Mouse (Mus musculus): Measurements from ENCODE around the gene Grb7.

DNA sequence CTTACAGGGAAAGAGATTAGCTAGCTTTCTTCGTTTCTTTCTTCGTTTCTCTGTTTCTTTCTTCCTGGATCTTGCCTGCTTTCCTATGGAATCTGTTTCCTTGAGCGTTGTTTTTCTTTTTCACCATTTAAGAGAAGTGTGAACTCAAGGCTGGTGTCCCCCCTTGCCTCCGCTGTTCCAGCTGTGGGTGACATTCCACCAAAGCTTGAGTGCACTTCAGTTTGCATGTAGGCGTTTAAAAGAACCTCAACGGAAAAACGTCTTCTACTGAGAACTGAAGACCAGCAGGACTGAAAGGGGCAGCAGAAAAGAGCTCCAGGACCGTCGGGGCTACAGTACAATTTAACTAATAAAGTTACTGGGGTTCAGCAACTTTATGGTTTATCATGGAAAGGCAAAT is 47.2 kb downstream of the Grb7 start:
- TF ChIP-seq POLR2A (IDR thresholded peaks at IDR 0.05; ENCODE audit: borderline replicate concordance, low read depth, low read length) = no peak
- TF ChIP-seq CTCF (IDR thresholded peaks at IDR 0.05; ENCODE audit: low read depth, low read length) = no peak

Measured in bone marrow macrophage, adult 2 months (primary cell).